ENCODE assay signal across 18 mouse cellular contexts in the genomic region with DNA sequence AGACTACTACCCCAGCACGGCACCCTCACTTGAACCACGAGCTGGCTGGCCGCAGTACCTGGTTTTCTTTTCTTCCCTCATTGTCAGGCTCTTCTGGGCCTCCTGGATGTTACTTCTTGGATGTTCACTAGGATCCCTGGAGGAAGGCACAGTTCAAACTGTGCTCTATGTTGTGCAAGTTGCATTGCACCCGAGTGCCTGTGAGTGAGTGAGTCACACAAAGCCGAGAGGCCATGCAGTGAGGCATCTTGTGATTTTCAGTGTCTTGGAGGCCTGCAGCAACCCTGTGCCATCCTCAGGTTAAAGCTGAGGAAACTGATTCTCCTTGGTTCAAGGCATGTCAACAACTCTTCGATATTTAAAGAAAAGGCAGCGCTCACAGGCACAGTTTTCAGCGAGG. TPM values are rescaled to one million over a fixed set of nuclear protein-coding genes. Genes with fewer than 3 reads are reported as not detected.
DNase-seq lines count a peak whose midpoint lies in the region; ATAC-seq and TF ChIP-seq lines count a peak whose summit lies in the region.
"Had no signal": no experiment of that assay in that cellular context is flagged by ENCODE, and none has a peak within 500 bp of the region (broad histone marks: within the 10 kb centered on the region; RNA-seq: fewer than 3 reads in every experiment).

No protein-coding gene starts in this region.

- no peaks in the 10 kb centered on the region for H3K27me3 ChIP-seq in heart, embryonic 16.5 days (ENCODE audit: control insufficient read depth, insufficient read depth, low read length)
- H3K27me3 ChIP-seq: liver, embryonic 12.5 days had no signal

- 85% methylated on average over 8 of the region's 8 CpGs for WGBS in heart, embryonic 16.5 days

- H3K27ac ChIP-seq in heart, embryonic 16.5 days (ENCODE audit: low read length), result peak overlapping the region; percentile 63
- peak overlapping the region; percentile 59; the same call in 1 of the 2 replicates for H3K27ac ChIP-seq in ES-E14 (ENCODE audit: insufficient read depth, low read depth, low read length, poor library complexity, severe bottlenecking)
- peak overlapping the region; percentile 96 for H3K27ac ChIP-seq in embryonic fibroblast, embryonic 13.5 days (ENCODE audit: insufficient read depth, low read length)
- H3K27ac ChIP-seq: layer of hippocampus, adult 2 months; liver, embryonic 12.5 days; macrophage had no signal

- TF ChIP-seq POLR2A in embryonic fibroblast, embryonic 13.5 days (IDR thresholded peaks at IDR 0.05; ENCODE audit: low read depth, low read length), result no peak

- peak; percentile 38 for DNase-seq in adrenal gland, postnatal 14 days
- no peak for DNase-seq in adrenal gland, postnatal 10 days
- DNase-seq in heart, adult 8-10 months (ENCODE audit: low spot score), result no peak
- no peak for DNase-seq in ES-E14 (ENCODE audit: low read depth, low spot score)
- DNase-seq in ovary, postnatal 14 days (ENCODE audit: low spot score), result no peak
- DNase-seq: cerebellum, postnatal 14 days; gastrocnemius, postnatal 14 days; heart, postnatal 14 days; kidney, adult 8-10 months; lung, embryonic 14.5 days; right cerebral cortex, postnatal 25 days had no signal

- H3K9me3 ChIP-seq in heart, embryonic 16.5 days (replicated peaks; ENCODE audit: control insufficient read depth, low read length), result no peaks in the 10 kb centered on the region
- no peaks in the 10 kb centered on the region for H3K9me3 ChIP-seq in ES-E14 (ENCODE audit: control insufficient read depth, insufficient read depth, low read depth, low read length)
- H3K9me3 ChIP-seq: liver, embryonic 12.5 days had no signal

- in situ Hi-C loops in ES-E14 (cut with MboI; ENCODE audit: low sequenced_read_pairs in 2 of 2, unreplicated experiment in 2 of 2), result no loop called here

- peaks cover 34% of the 10 kb centered on the region for H3K4me1 ChIP-seq in heart, embryonic 16.5 days (ENCODE audit: control insufficient read depth, insufficient read depth, low read length)
- peaks cover 17 to 33% of the 10 kb centered on the region in 2 experiments for H3K4me1 ChIP-seq in ES-E14 (ENCODE audit: control insufficient read depth in 2 of 2, insufficient read depth in 2 of 2, low read length in 2 of 2, poor library complexity in 1 of 2)
- peaks cover 30% of the 10 kb centered on the region for H3K4me1 ChIP-seq in embryonic fibroblast, embryonic 13.5 days (ENCODE audit: control insufficient read depth, insufficient read depth, low read length)
- H3K4me1 ChIP-seq: liver, embryonic 12.5 days had no signal

- no peak overlapping the region for H3K4me2 ChIP-seq in heart, embryonic 16.5 days (ENCODE audit: low read depth, low read length)
- H3K4me2 ChIP-seq: liver, embryonic 12.5 days; lung, embryonic 14.5 days; midbrain, embryonic 11.5 days had no signal

- no peak for TF ChIP-seq CTCF in embryonic fibroblast, embryonic 13.5 days (IDR thresholded peaks at IDR 0.05; ENCODE audit: borderline replicate concordance, insufficient read depth, low read length)

- no peak overlapping the region for H3K9ac ChIP-seq in heart, embryonic 16.5 days (ENCODE audit: low read length)
- H3K9ac ChIP-seq in ES-E14 (ENCODE audit: insufficient read depth, low read depth, low read length, poor library complexity, severe bottlenecking), result peak overlapping the region; percentile 28; the same call in 1 of the 2 replicates
- H3K9ac ChIP-seq: liver, embryonic 12.5 days; lung, embryonic 14.5 days had no signal

- H3K4me3 ChIP-seq in heart, embryonic 16.5 days (ENCODE audit: low read length), result no peak overlapping the region
- H3K4me3 ChIP-seq in ES-E14 (ENCODE audit: insufficient read depth in 1 of 2, low read depth in 1 of 2, low read length in 2 of 2, poor library complexity in 1 of 2, severe bottlenecking in 1 of 2), result no peak overlapping the region
- H3K4me3 ChIP-seq in embryonic fibroblast, embryonic 13.5 days (ENCODE audit: insufficient read depth, low read length), result no peak overlapping the region
- H3K4me3 ChIP-seq: layer of hippocampus, adult 2 months; liver, embryonic 12.5 days had no signal

- H3K36me3 ChIP-seq in heart, embryonic 16.5 days (ENCODE audit: control insufficient read depth, insufficient read depth), result no peaks in the 10 kb centered on the region
- H3K36me3 ChIP-seq in ES-E14 (ENCODE audit: control insufficient read depth, insufficient read depth, low read length, poor library complexity, severe bottlenecking), result no peaks in the 10 kb centered on the region; the same call in 1 of the 2 replicates

- no peak for ATAC-seq in heart, embryonic 16.5 days (replicated peaks; ENCODE audit: extremely low read depth, insufficient read depth, low FRiP score)
- ATAC-seq in erythroblast, adult 5-6 weeks (replicated peaks; ENCODE audit: low FRiP score, poor library complexity, severe bottlenecking), result no peak
- ATAC-seq: liver, embryonic 12.5 days had no signal

TF ChIP-seq in ES-E14, 5 proteins besides CTCF, POLR2A, EP300 and RAD21:
- TF ChIP-seq MAFK (IDR thresholded peaks at IDR 0.05; ENCODE audit: insufficient read depth, low read depth, low read length) (no peak), CHD2 (IDR thresholded peaks at IDR 0.05; ENCODE audit: low read depth, low read length) (no peak), HCFC1 (IDR thresholded peaks at IDR 0.05; ENCODE audit: borderline replicate concordance, insufficient read depth, low read length) (no peak), ZNF384 (IDR thresholded peaks at IDR 0.05; ENCODE audit: low read depth, low read length) (no peak), ZC3H11A (IDR thresholded peaks at IDR 0.05; ENCODE audit: borderline replicate concordance, low read depth, low read length) (no peak)
TF ChIP-seq in ES-E14: peak in this region for 0.

RNA-seq across cellular contexts. Expression of a gene that starts 31.8 kb away (rescaled TPM):
- 300 and 306 TPM in 2 replicates for total RNA-seq in adrenal gland, postnatal 14 days (2021)
- 100 to 1,000 TPM; 282 to 285 TPM for total RNA-seq in adrenal gland, postnatal 10 days (2021)
- polyA plus RNA-seq in heart, embryonic 16.5 days (2015; fragmentation: Nextera tagmentation; extraction: Ambion mirVana), result 382 and 409 TPM in 2 replicates
- 100 to 1,000 TPM; 306 to 352 (median 322) TPM for total RNA-seq in heart, adult 8-10 months (2022)
- 170 and 172 TPM in 2 replicates for total RNA-seq in ES-E14 (2012; rRNA removed)
- polyA plus RNA-seq in embryonic fibroblast, embryonic 13.5 days (2011; ENCODE audit: insufficient read length, low read depth, missing spikeins), result 165 and 191 TPM in 2 replicates
- 101 TPM in 2 replicates for total RNA-seq in erythroblast, adult 5-6 weeks (2015; ENCODE audit: low replicate concordance)
- total RNA-seq in erythroblast, adult 5-6 weeks (2017; ENCODE audit: low replicate concordance), result 42.5 and 55.5 TPM in 2 replicates
